ENCODE assay signal across 13 mouse cellular contexts in the genomic region with DNA sequence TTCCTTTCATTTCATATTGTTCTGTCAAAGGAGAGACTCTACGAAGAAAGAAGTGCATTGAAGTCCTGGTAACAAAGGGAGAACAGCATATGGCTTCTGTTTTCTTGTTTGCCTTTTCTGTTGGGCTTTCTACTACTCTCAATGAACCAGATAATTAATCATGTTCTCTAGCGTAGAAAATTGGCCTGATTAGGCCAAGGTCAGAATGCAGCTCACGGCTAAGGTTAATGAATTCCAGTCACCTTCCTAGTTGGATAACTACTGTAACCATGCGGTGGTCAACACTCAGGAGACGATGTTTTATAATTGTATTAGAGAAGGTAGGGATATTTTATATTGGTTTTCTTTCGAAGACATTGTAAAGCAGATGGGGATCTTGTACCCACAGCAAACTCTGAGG.
"Had no signal": no experiment of that assay in that cellular context is flagged by ENCODE, and none has a peak within 500 bp of the region (broad histone marks: within the 10 kb centered on the region; RNA-seq: fewer than 3 reads in every experiment).

No protein-coding gene starts in this region.

- H3K9ac ChIP-seq: liver, embryonic 15.5 days; midbrain, embryonic 15.5 days; neural tube, embryonic 13.5 days had no signal

- H3K36me3 ChIP-seq: limb, embryonic 10.5 days; liver, embryonic 15.5 days; midbrain, embryonic 15.5 days; neural tube, embryonic 13.5 days had no signal

- ATAC-seq: lung, postnatal 0 days; midbrain, embryonic 15.5 days had no signal

- H3K4me2 ChIP-seq: liver, embryonic 11.5 days; liver, embryonic 15.5 days; midbrain, embryonic 11.5 days; midbrain, embryonic 15.5 days; neural tube, embryonic 13.5 days had no signal

- DNase-seq: kidney, postnatal 10 days; lung, adult 2 months; lung, postnatal 36 days; right cerebral cortex, adult 18-20 months; thymus, postnatal 4 days had no signal

- H3K9me3 ChIP-seq: limb, embryonic 10.5 days; liver, embryonic 15.5 days; midbrain, embryonic 15.5 days; neural tube, embryonic 13.5 days had no signal

- H3K27me3 ChIP-seq: liver, embryonic 15.5 days; midbrain, embryonic 15.5 days; neural tube, embryonic 13.5 days had no signal

- H3K4me1 ChIP-seq: liver, embryonic 15.5 days; midbrain, embryonic 15.5 days; neural tube, embryonic 13.5 days had no signal

- H3K27ac ChIP-seq: limb, embryonic 10.5 days; liver, embryonic 15.5 days; midbrain, embryonic 15.5 days; neural tube, embryonic 13.5 days; stomach, postnatal 0 days had no signal

- H3K4me3 ChIP-seq: limb, embryonic 10.5 days; liver, embryonic 15.5 days; midbrain, embryonic 15.5 days; neural tube, embryonic 13.5 days had no signal
